Mouse (Mus musculus) intestine, postnatal 0 days (tissue): ENCODE measurements around the gene Rnf220. TPM values are rescaled to one million over a fixed set of nuclear protein-coding genes. Genes with fewer than 3 reads are reported as not detected.

Source experiments
- ATAC-seq: fragments of 200-750 bp; cut with Nextera tagmentation; 2 replicates; pipeline ENCODE4 v1.8.0; 2017; ENCODE audit warnings: mild to moderate bottlenecking, moderate TSS enrichment, moderate library complexity
- H3K27ac ChIP-seq: fragments of 300-500 bp; sonication (generic); 2 replicates; pipeline ENCODE4 v1.5.1; 2014; ENCODE audit warnings: mild to moderate bottlenecking, low read depth, low read length, moderate library complexity
- H3K27me3 ChIP-seq: fragments of 300-500 bp; sonication (generic); replicated peaks from 2 replicates; pipeline ENCODE4 v1.6.1; 2014; ENCODE audit warnings: low read length, mixed read lengths; ENCODE audit not compliant: control insufficient read depth, insufficient read depth
- H3K36me3 ChIP-seq: fragments of 300-500 bp; sonication (generic); 2 replicates; pipeline ENCODE4 v1.6.1; 2014; ENCODE audit warnings: mild to moderate bottlenecking, moderate library complexity; ENCODE audit not compliant: control insufficient read depth, insufficient read depth
- H3K4me1 ChIP-seq: fragments of 300-500 bp; sonication (generic); replicated peaks from 2 replicates; pipeline ENCODE4 v1.6.1; 2014; ENCODE audit warnings: antibody characterized with exemption, low read length, mixed read lengths; ENCODE audit not compliant: control insufficient read depth, insufficient read depth
- H3K4me2 ChIP-seq: fragments of 300-500 bp; sonication (generic); replicated peaks from 2 replicates; pipeline ENCODE4 v1.6.1; 2014; ENCODE audit warnings: low read depth, mild to moderate bottlenecking, moderate library complexity
- H3K4me3 ChIP-seq: fragments of 300-500 bp; sonication (generic); 2 replicates; pipeline ENCODE4 v1.5.1; 2014; ENCODE audit warnings: low read depth, low read length
- H3K9ac ChIP-seq: fragments of 300-500 bp; sonication (generic); 2 replicates; pipeline ENCODE4 v1.6.1; 2014; ENCODE audit warnings: mild to moderate bottlenecking, low read depth, low read length
- H3K9me3 ChIP-seq: fragments of 300-500 bp; sonication (generic); 2 replicates; pipeline ENCODE4 v1.6.1; 2016; ENCODE audit warnings: mixed run types; ENCODE audit not compliant: control insufficient read depth
- CTCF ChIP-seq: sonication (generic); IDR thresholded peaks from 2 replicates; pipeline ENCODE4 v1.5.1; 2016; ENCODE audit warnings: low read depth, mild to moderate bottlenecking, control low read depth, antibody characterized with exemption, moderate library complexity
- WGBS: fragments of 180-500 bp; shearing (Covaris S2); extraction: QIAGEN DNeasy Blood & Tissue Kit; methylation state at CpG from one replicate; pipeline ENCODE4 v1.1.7; 2014; 5-methylcytosine and 5-hydroxymethylcytosine counted together
- polyA plus RNA-seq: library from polyadenylated mRNA; unstranded; fragments of >200 nt; fragmentation: Nextera tagmentation; extraction: Ambion mirVana; gene quantifications from 2 replicates; pipeline ENCODE4 v1.2.1, GENCODE M21; 2015

Gene Rnf220
- polyA plus RNA-seq, 1 experiment from 2014 or later, result 35.9 TPM

- Histone ChIP-seq H3K36me3 (no peaks in the 10 kb centered on the region), H3K4me1 (no peaks in the 10 kb centered on the region; the same call in 1 of the 2 replicates), H3K4me2 (peak overlapping the region; percentile 79), H3K4me3 (peak overlapping the region; percentile 50), H3K9ac (no peak overlapping the region), H3K9me3 (no peaks in the 10 kb centered on the region), H3K27ac (no peak overlapping the region), H3K27me3 (peaks cover 58% of the 10 kb centered on the region)
- under 1% methylated on average over 69 of the region's 69 CpGs for WGBS
- TF ChIP-seq CTCF, result peak; percentile 34
- 0 out of 2 replicates have a peak, but pooled peaks have one; percentile 36 for ATAC-seq
Observed at GRCm38 (mm10) chr4:117484256-117485044, 12.4 kb downstream of the Rnf220 start.

DNA sequence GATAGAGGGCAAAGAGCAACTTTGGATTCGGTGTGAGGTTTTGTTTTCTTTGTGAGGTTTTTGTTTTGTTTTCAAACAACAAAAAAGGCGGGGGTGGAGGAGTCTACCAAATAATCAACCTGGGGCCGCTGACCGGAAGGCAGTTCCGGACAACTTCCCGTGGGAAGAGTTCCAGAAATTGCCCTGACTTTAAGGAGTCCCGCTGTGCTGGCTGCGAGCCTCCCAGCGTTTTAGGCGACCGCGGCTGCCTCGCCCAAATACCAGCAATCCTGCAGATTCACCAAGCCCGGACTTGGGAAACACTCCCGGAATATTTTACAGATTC is 13.0 kb downstream of the Rnf220 start:
- TF ChIP-seq CTCF, result no peak
- no peak overlapping the region for H3K27ac ChIP-seq
- H3K4me3 ChIP-seq, result peak overlapping the region; percentile 50
- 1% methylated on average over 15 of the region's 15 CpGs for WGBS
- peaks cover 54% of the 10 kb centered on the region for H3K27me3 ChIP-seq
- H3K9ac ChIP-seq, result no peak overlapping the region
- ATAC-seq, result no peak
- H3K4me2 ChIP-seq, result peak overlapping the region; percentile 79
- H3K36me3 ChIP-seq, result no peaks in the 10 kb centered on the region
- no peaks in the 10 kb centered on the region for H3K9me3 ChIP-seq
- no peaks in the 10 kb centered on the region; the same call in 1 of the 2 replicates for H3K4me1 ChIP-seq

DNA sequence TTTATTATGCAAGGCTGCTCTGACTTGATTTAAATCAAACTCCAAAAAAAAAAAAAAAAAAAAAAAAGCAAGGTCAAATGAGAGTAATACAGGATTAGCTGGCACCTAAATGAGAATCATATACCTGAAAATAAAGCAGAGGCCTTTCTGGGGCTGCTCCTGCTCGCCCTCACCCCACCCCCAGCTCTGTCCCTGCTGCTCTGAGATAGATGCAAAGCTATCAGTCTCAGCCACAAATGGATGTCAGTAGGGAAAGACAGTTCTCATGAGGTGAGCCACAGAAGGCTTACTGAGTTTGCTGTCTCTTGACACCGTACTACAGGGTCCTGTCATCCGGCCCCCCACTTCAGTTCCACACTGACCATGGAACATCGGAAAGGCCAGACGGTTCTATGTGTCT is 14.7 kb downstream of the Rnf220 start:
- Histone ChIP-seq H3K4me1 (peaks cover 11% of the 10 kb centered on the region), H3K27ac (no peak overlapping the region), H3K4me3 (no peak overlapping the region), H3K27me3 (peaks cover 37% of the 10 kb centered on the region), H3K36me3 (no peaks in the 10 kb centered on the region), H3K4me2 (no peak overlapping the region), H3K9me3 (no peaks in the 10 kb centered on the region), H3K9ac (no peak overlapping the region)
- TF ChIP-seq CTCF, result no peak
- 90% methylated on average over 5 of the region's 5 CpGs for WGBS
- no peak for ATAC-seq

DNA sequence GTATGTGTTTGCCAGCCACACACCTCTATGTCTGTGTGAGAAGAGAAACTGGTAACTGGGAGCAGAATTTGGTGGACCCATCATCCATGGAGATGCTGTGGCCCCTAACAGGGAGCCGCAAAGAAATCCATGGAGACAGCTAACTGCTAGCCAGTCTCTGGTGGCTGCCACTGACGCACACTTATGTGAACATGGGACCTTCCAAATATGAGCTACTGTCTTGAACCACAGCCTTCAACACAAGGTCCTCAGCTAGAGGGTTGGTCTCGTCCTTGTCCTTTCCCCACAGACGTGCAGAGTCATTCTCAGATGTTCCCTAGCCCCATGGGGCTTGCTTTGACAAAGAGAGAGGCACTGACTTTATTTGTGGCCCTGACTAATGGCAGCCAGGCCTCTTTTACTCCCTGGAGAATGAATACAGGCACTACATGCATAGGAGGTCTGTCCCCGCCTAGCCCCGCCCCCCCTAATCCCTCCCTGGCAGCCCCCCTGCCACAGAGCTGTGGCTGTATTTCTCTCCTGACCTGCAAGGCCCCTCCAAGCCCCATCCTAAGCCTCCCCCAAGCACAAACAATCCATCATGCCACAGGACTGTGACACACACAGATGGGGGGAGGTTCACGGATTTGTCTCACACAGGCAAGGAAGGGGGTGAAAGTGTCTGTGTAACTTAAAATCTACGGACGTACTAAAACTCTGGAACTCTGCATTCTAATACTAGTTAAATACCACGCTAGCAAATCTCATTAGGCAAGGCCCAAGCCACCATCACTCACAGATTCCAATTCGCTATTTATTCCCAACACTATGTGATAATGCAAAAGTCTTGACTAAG is 16.0 kb downstream of the Rnf220 start:
- Histone ChIP-seq H3K27ac (no peak overlapping the region), H3K27me3 (peaks cover 34% of the 10 kb centered on the region), H3K4me2 (no peak overlapping the region), H3K9ac (no peak overlapping the region), H3K9me3 (no peaks in the 10 kb centered on the region), H3K4me1 (peaks cover 11% of the 10 kb centered on the region), H3K36me3 (no peaks in the 10 kb centered on the region), H3K4me3 (no peak overlapping the region)
- ATAC-seq, result no peak
- WGBS, result 72% methylated on average over 11 of the region's 11 CpGs
- no peak for TF ChIP-seq CTCF

GRCm38 (mm10) chr4:117479951-117480350 is 16.9 kb downstream of the Rnf220 start:
- ATAC-seq, result no peak
- Histone ChIP-seq H3K9ac (no peak overlapping the region), H3K9me3 (no peaks in the 10 kb centered on the region), H3K36me3 (no peaks in the 10 kb centered on the region), H3K4me2 (no peak overlapping the region), H3K4me1 (peaks cover 11% of the 10 kb centered on the region), H3K4me3 (no peak overlapping the region), H3K27ac (no peak overlapping the region), H3K27me3 (peaks cover 30% of the 10 kb centered on the region)
- TF ChIP-seq CTCF, result no peak
- 52% methylated on average over 6 of the region's 6 CpGs for WGBS

GRCm38 (mm10) chr4:117478101-117478673 is 18.7 kb downstream of the Rnf220 start:
- 0 out of 2 replicates have a peak, but pooled peaks have one; percentile 31 for ATAC-seq
- no peaks in the 10 kb centered on the region for H3K9me3 ChIP-seq

More at GRCm38 (mm10) chr4:117478101-117478673, 18.7 kb downstream of the Rnf220 start:
- no peak overlapping the region for H3K9ac ChIP-seq
- TF ChIP-seq CTCF, result no peak
- no peak overlapping the region for H3K4me3 ChIP-seq
- no peaks in the 10 kb centered on the region for H3K36me3 ChIP-seq
- no peak overlapping the region; the same call in 1 of the 2 replicates for H3K4me2 ChIP-seq
- no peak overlapping the region for H3K27ac ChIP-seq
- 17% methylated on average over 15 of the region's 15 CpGs for WGBS
- peaks cover 21% of the 10 kb centered on the region for H3K27me3 ChIP-seq
- peaks cover 14% of the 10 kb centered on the region for H3K4me1 ChIP-seq
